Mouse (Mus musculus) ES-E14 (cell line): ENCODE results near the gene Mad1l1. TPM values are rescaled to one million over a fixed set of nuclear protein-coding genes. Genes with fewer than 3 reads are reported as not detected.

Source experiments
- DNase-seq: peaks from one replicate; pipeline ENCODE4 v3.0.0-alpha.2; 2013; ENCODE audit warnings: low read depth, low spot score
- H3K27ac ChIP-seq: 2 replicates; pipeline ENCODE4 v1.5.1; 2012; ENCODE audit warnings: low read depth, mild to moderate bottlenecking, low read length, moderate library complexity, mixed read lengths; ENCODE audit not compliant: poor library complexity, insufficient read depth, severe bottlenecking
- H3K36me3 ChIP-seq: 2 replicates; pipeline ENCODE4 v1.6.1; 2012; ENCODE audit warnings: mild to moderate bottlenecking, low read length, moderate library complexity, mixed read lengths; ENCODE audit not compliant: control insufficient read depth, poor library complexity, insufficient read depth, severe bottlenecking
- H3K4me1 ChIP-seq, 2 experiments: fragments of 150-350 bp in 1 of 2; sonication (generic) in 1 of 2; 2 replicates each; pipeline ENCODE4 v1.6.1; 2012; ENCODE audit warnings: low read length in 2 of 2, mild to moderate bottlenecking in 1 of 2, mixed read lengths in 1 of 2; ENCODE audit not compliant: control insufficient read depth in 2 of 2, insufficient read depth in 2 of 2, poor library complexity in 1 of 2
- H3K4me3 ChIP-seq, 2 experiments: fragments of 150-350 bp in 1 of 2; sonication (generic) in 1 of 2; 2 replicates each; pipeline ENCODE4 v1.5.1; 2012; ENCODE audit warnings: low read length in 2 of 2, low read depth in 1 of 2, mild to moderate bottlenecking in 1 of 2, mixed read lengths in 1 of 2; ENCODE audit not compliant: insufficient read depth in 1 of 2, poor library complexity in 1 of 2, severe bottlenecking in 1 of 2
- H3K9ac ChIP-seq: 2 replicates; pipeline ENCODE4 v1.6.1; 2012; ENCODE audit warnings: low read depth, mild to moderate bottlenecking, low read length, mixed read lengths; ENCODE audit not compliant: poor library complexity, insufficient read depth, severe bottlenecking
- H3K9me3 ChIP-seq: fragments of 150-350 bp; sonication (generic); 2 replicates; pipeline ENCODE4 v1.6.1; 2012; ENCODE audit warnings: low read depth, mild to moderate bottlenecking, low read length; ENCODE audit not compliant: control insufficient read depth, insufficient read depth
- CHD2 ChIP-seq: IDR thresholded peaks from 2 replicates; pipeline ENCODE4 v1.6.1; 2014; ENCODE audit warnings: mild to moderate bottlenecking, low read depth, low read length, inconsistent platforms
- HCFC1 ChIP-seq: IDR thresholded peaks from 2 replicates; pipeline ENCODE4 v1.6.1; 2012; ENCODE audit warnings: low read length, inconsistent platforms, borderline replicate concordance; ENCODE audit not compliant: insufficient read depth
- MAFK ChIP-seq: IDR thresholded peaks from 2 replicates; pipeline ENCODE4 v1.6.1; 2014; ENCODE audit warnings: mild to moderate bottlenecking, low read depth, low read length, inconsistent platforms; ENCODE audit not compliant: insufficient read depth
- ZC3H11A ChIP-seq: IDR thresholded peaks from 2 replicates; pipeline ENCODE4 v1.6.1; 2012; ENCODE audit warnings: low read depth, mild to moderate bottlenecking, inconsistent platforms, low read length, borderline replicate concordance
- ZNF384 ChIP-seq: IDR thresholded peaks from 2 replicates; pipeline ENCODE4 v1.6.1; 2012; ENCODE audit warnings: low read depth, low read length, inconsistent platforms
- in situ Hi-C, 2 experiments: fragments of 600-800 bp; cut with MboI; formaldehyde crosslinking; loops; one replicate each; pipeline ENCODE4 v1.15.1; 2025; ENCODE audit warnings: low sequenced_read_pairs in 2 of 2, inconsistent platforms in 1 of 2; ENCODE audit not compliant: unreplicated experiment in 2 of 2
- total RNA-seq: library from RNA; depleted of rRNA; stranded (reverse); fragments of 300-350 nt; gene quantifications from 2 replicates; pipeline ENCODE4 v1.2.3, GENCODE M21; 2012; rRNA removed

The Mad1l1 gene
- total RNA-seq, 1 experiment, result 47.2 TPM

DNA sequence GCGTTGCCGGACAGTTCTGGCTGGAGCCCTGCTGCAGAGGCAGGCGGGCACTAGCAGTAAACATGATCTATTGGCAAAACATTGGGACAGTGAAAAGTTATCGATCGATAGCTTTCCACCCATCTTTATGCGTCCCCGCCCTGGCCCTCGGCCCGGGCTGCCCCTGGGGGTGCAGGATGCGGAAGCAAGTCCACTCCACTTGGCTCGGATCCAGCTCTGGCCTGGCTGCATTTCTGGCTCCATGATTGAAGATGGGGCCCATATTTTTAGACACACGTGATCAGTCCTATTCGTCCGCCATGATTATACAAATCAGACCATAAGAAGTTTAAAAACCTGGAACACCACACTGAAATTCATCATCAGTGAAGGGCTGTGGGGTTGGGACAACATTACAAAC is 355.8 kb downstream of the Mad1l1 start:
- Histone ChIP-seq H3K27ac (no peak overlapping the region), H3K9ac (no peak overlapping the region), H3K4me1 (peaks cover 0 to 10% of the 10 kb centered on the region in 2 experiments; a peak in 1 of 4 replicates), H3K36me3 (no peaks in the 10 kb centered on the region), H3K9me3 (no peaks in the 10 kb centered on the region), H3K4me3 (peak overlapping the region in 1 of 2 experiments; percentile 18; a peak in 1 of 4 replicates)
- in situ Hi-C loops, result no loop called here
- DNase-seq, result no peak
- TF ChIP-seq CHD2, result no peak
- TF ChIP-seq HCFC1, result no peak
- TF ChIP-seq ZC3H11A, result no peak
- no peak for TF ChIP-seq ZNF384
- TF ChIP-seq MAFK, result no peak

DNA sequence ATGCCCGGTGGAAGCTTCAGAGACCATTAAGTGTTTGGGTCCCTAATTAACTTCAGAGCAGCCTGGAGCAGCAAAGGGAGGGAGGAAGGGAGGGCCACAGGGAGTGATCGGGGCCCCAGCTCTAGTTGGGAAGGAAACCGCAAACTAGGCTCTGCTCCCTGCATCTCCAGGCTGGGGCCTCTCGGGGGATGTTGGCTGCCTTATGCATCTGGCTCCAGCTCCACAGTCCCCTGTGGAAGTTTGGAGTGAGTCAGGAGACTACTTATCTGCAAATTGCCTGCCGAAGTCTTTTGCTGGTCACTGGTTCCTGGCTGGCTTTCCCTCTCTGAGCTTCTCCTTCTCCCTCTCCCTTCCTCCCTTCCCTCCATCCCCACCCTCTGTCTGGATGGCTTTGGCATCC is 357.0 kb downstream of the Mad1l1 start:
- H3K9me3 ChIP-seq, result no peaks in the 10 kb centered on the region
- DNase-seq, result no peak
- no peak overlapping the region for H3K4me3 ChIP-seq
- no peak overlapping the region for H3K9ac ChIP-seq
- peaks cover 0 to 6% of the 10 kb centered on the region in 2 experiments; a peak in 1 of 4 replicates for H3K4me1 ChIP-seq
- H3K36me3 ChIP-seq, result no peaks in the 10 kb centered on the region
- TF ChIP-seq ZNF384 (no peak), CHD2 (no peak), ZC3H11A (no peak), HCFC1 (no peak), MAFK (no peak)
- no peak overlapping the region for H3K27ac ChIP-seq
- in situ Hi-C loops, result no loop called here

DNA sequence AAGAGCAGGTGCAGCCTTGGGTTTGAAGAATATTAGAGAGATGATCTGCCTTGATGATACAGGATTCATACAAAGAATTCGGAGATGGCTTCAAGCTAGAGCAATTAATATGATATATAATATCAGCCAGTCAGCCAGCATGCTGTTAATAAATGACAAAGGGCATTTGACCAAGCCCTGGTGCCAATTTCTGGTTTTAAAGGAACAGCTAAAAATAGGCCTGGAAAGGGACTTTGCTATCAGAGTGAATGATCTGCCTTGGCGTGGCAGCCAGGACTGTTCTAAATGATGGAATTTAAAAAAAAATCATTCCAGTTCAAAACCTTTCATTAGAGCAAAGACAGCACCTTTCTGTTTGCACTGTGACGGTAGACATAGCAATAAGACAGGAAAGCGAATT is 361.6 kb downstream of the Mad1l1 start:
- Histone ChIP-seq H3K9ac (no peak overlapping the region), H3K4me1 (no peaks in the 10 kb centered on the region), H3K4me3 (no peak overlapping the region), H3K36me3 (no peaks in the 10 kb centered on the region), H3K27ac (no peak overlapping the region), H3K9me3 (no peaks in the 10 kb centered on the region)
- in situ Hi-C loops, result no loop called here
- no peak for DNase-seq
- TF ChIP-seq ZC3H11A (no peak), HCFC1 (no peak), ZNF384 (no peak), CHD2 (no peak), MAFK (no peak)

Other genes with a start within 250 kb of the Mad1l1 start
- 49.6 and 67.7 TPM in 2 replicates for gene Nudt1, start 104 bp upstream of the Mad1l1 start, total RNA-seq
- 12.3 and 14.6 TPM in 2 replicates for gene Mrm2, start 10.3 kb upstream of the Mad1l1 start, total RNA-seq
- gene Snx8, start 67.7 kb upstream of the Mad1l1 start, total RNA-seq, result 27.9 and 41.4 TPM in 2 replicates
- gene Eif3b, start 97.8 kb upstream of the Mad1l1 start, total RNA-seq, result 196 and 273 TPM in 2 replicates
- gene Gm4869, start 124.1 kb upstream of the Mad1l1 start, total RNA-seq, result 0.05 and 0.13 TPM in 2 replicates
- 34.8 and 35.9 TPM in 2 replicates for gene Chst12, start 184.0 kb upstream of the Mad1l1 start, total RNA-seq
- 0.89 TPM in 1 of 2 replicates, not detected in the other for gene Grifin, start 243.5 kb upstream of the Mad1l1 start, total RNA-seq